Mouse (Mus musculus) hindbrain, embryonic 13.5 days (tissue): Measurements from ENCODE around the gene Itgae. TPM values are rescaled to one million over a fixed set of nuclear protein-coding genes. Genes with fewer than 3 reads are reported as not detected.
A peak's percentile ranks its signal among the peaks of the same experiment; 100 is the strongest.

ENCODE experiments used
- ATAC-seq: fragments of 200-750 bp; cut with Nextera tagmentation; 2 replicates; pipeline ENCODE4 v1.8.0; 2017; ENCODE audit warnings: moderate TSS enrichment; ENCODE audit not compliant: low FRiP score
- H3K27ac ChIP-seq: fragments of 300-500 bp; sonication (generic); 2 replicates; pipeline ENCODE4 v1.5.1; 2015; ENCODE audit warnings: inconsistent platforms, mild to moderate bottlenecking, moderate library complexity
- H3K27me3 ChIP-seq: fragments of 300-500 bp; sonication (generic); 2 replicates; pipeline ENCODE4 v1.6.1; 2015; ENCODE audit warnings: mild to moderate bottlenecking, inconsistent platforms
- H3K36me3 ChIP-seq: fragments of 300-500 bp; sonication (generic); 2 replicates; pipeline ENCODE4 v1.6.1; 2015; ENCODE audit warnings: mild to moderate bottlenecking, inconsistent platforms
- H3K4me1 ChIP-seq: fragments of 300-500 bp; sonication (generic); replicated peaks from 2 replicates; pipeline ENCODE4 v1.6.1; 2015; ENCODE audit warnings: inconsistent platforms
- H3K4me2 ChIP-seq: fragments of 300-500 bp; sonication (generic); 2 replicates; pipeline ENCODE4 v1.6.1; 2015; ENCODE audit warnings: inconsistent platforms, mild to moderate bottlenecking, moderate library complexity
- H3K4me3 ChIP-seq: fragments of 300-500 bp; sonication (generic); 2 replicates; pipeline ENCODE4 v1.5.1; 2015; ENCODE audit warnings: mild to moderate bottlenecking, inconsistent platforms
- H3K9ac ChIP-seq: fragments of 300-500 bp; sonication (generic); 2 replicates; pipeline ENCODE4 v1.6.1; 2015; ENCODE audit warnings: mild to moderate bottlenecking, inconsistent platforms
- H3K9me3 ChIP-seq: fragments of 300-500 bp; sonication (generic); 2 replicates; pipeline ENCODE4 v1.6.1; 2016; ENCODE audit warnings: inconsistent platforms
- WGBS: fragments of 180-500 bp; shearing (Covaris S2); methylation state at CpG from one replicate; pipeline ENCODE4 v1.1.7; 2015; 5-methylcytosine and 5-hydroxymethylcytosine counted together
- polyA plus RNA-seq: library from polyadenylated mRNA; unstranded; fragments of >200 nt; fragmentation: Nextera tagmentation; extraction: Ambion mirVana; gene quantifications from 2 replicates; pipeline ENCODE4 v1.2.1, GENCODE M21; 2015

Itgae gene
- 0.13 and 0.27 TPM in 2 replicates for polyA plus RNA-seq

DNA sequence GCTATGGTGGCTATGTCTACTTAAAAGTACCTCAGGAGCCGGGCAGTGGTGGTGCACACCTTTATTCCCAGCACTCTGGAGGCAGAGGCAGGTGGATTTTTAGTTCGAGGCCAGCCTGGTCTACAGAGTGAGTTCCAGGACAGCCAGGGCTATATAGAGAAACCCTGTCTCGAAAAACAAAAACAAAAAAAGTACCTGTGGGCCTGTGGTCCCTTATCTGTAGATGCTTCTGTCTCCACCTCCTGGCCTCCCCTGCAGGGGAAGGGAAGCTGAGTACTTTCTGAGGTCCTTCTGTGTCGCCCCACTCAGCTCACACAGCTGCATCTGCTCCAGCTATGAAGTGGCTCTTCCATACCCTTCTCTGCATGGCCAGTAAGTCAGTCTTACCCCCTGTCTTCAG is at the start of gene Itgae:
TSS of gene Itgae (plus strand) at position 301 of the 400 bp plus-strand sequence.
- Histone ChIP-seq H3K27ac (no peak within 1 kb of the TSS), H3K4me1 (no peaks in the 10 kb centered on the region), H3K36me3 (peaks cover 13% of the 10 kb centered on the region), H3K9ac (no peak within 1 kb of the TSS), H3K9me3 (no peaks in the 10 kb centered on the region), H3K4me3 (no peak within 1 kb of the TSS), H3K4me2 (no peak within 1 kb of the TSS), H3K27me3 (no peaks in the 10 kb centered on the region)
- ATAC-seq, result no peak
- 86% methylated on average over 4 of the region's 4 CpGs for WGBS

DNA sequence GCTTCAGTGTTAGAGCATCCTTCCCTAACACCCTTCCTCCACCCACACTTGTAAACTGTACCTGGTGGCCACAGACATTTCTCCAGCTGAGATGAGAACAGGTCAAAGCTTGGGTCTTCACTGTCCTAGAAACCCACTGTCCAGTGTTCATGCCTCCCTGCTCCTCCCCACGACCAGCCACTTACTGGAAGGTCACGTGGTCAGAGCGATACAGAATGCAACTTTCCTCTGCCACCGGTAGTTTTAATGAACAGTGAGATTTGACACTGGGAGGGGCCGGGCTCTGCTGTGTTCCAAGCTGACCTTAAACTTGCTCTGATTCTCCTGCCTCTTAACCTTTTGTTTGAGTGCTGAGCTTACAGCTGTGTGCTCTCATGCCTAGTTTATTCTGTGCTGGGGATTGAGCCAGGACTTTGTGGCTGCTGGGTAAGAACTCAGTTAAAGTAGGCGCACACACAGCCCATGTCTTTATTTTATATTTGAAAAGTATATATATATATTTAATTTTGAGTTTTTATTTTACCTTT is 46.1 kb upstream of the Itgae start:
- H3K27ac ChIP-seq, result no peak overlapping the region
- no peaks in the 10 kb centered on the region for H3K9me3 ChIP-seq
- WGBS, result 75% methylated on average over 6 of the region's 6 CpGs
- no peaks in the 10 kb centered on the region for H3K27me3 ChIP-seq
- peaks cover 19% of the 10 kb centered on the region for H3K36me3 ChIP-seq
- H3K4me3 ChIP-seq, result no peak overlapping the region
- no peak overlapping the region for H3K4me2 ChIP-seq
- H3K4me1 ChIP-seq, result peaks cover 12% of the 10 kb centered on the region
- no peak overlapping the region for H3K9ac ChIP-seq
- no peak for ATAC-seq

- 60% methylated on average over 4 of the region's 4 CpGs for WGBS
- Histone ChIP-seq H3K27me3 (no peaks in the 10 kb centered on the region), H3K4me2 (no peak overlapping the region)
Measured at GRCm38 (mm10) chr11:73044789-73045188, 45.6 kb upstream of the Itgae start.

GRCm38 (mm10) chr11:73047542-73047996 is 42.8 kb upstream of the Itgae start, which contains the start of gene Ncbp3:
Ncbp3 (plus strand) TSS chr11:73047783.
- Histone ChIP-seq H3K36me3 (peaks cover 24% of the 10 kb centered on the region), H3K4me3 (peak within 1 kb of the TSS; percentile 94), H3K4me2 (peak within 1 kb of the TSS; percentile 85), H3K9ac (peak within 1 kb of the TSS; percentile 96), H3K4me1 (peaks cover 21% of the 10 kb centered on the region), H3K27ac (peak within 1 kb of the TSS; percentile 94), H3K9me3 (no peaks in the 10 kb centered on the region), H3K27me3 (no peaks in the 10 kb centered on the region)
- ATAC-seq, result peak; percentile 94
- WGBS, result 1% methylated on average over 39 of the region's 39 CpGs

More at GRCm38 (mm10) chr11:73044789-73045188, 45.6 kb upstream of the Itgae start:
- Histone ChIP-seq H3K4me3 (no peak overlapping the region), H3K4me1 (peaks cover 17% of the 10 kb centered on the region), H3K9ac (no peak overlapping the region), H3K36me3 (peaks cover 19% of the 10 kb centered on the region), H3K9me3 (no peaks in the 10 kb centered on the region), H3K27ac (no peak overlapping the region)
- no peak for ATAC-seq

DNA sequence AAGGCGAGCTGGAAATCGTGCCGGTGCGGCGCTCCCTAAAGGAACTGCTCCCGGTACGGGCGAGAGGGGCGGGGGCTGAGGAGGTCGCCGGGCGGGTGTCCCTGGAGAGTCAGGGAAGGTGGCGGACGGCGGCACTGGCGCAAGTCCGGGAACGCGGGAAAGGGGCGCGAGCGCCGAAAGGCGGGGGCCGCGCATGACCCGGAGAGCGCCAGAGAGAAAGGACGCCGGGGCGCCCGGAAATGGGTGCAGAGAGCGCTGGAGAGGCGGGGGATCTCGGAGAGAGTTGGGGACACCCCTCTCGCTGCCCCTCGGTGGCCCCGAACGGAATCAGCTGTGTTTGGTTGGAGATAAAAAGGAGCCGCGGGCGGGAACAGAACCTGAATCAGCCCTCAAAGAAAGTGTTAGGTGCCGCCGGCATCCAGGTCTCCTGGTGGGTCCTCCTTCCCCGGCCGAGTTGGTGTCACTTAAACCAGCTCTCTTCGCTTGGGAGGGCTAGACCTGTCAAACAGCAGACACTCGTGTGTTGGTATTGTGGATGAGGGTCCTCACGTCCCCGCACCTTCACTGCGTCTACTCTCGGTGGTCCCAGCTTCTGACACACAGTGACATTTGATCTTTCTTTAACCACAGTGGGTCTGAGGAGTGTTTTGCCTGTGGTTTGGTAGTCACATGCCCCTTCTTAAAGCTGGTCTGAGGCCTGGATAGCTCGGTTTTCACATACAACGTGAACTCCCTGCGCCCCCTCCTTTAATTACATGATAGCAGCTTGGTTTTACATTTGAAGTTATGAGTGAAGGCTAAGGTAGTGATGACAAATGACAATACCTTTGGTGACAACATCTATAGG is 42.1 kb upstream of the Itgae start:
- peak overlapping the region; percentile 96 for H3K9ac ChIP-seq
- H3K4me3 ChIP-seq, result peak overlapping the region; percentile 94
- peak; percentile 74 for ATAC-seq
- no peaks in the 10 kb centered on the region for H3K27me3 ChIP-seq
- H3K4me2 ChIP-seq, result peak overlapping the region; percentile 85
- H3K27ac ChIP-seq, result peak overlapping the region; percentile 94
- H3K9me3 ChIP-seq, result no peaks in the 10 kb centered on the region
- peaks cover 21% of the 10 kb centered on the region for H3K4me1 ChIP-seq
- peaks cover 25% of the 10 kb centered on the region for H3K36me3 ChIP-seq
- 2% methylated on average over 48 of the region's 55 CpGs for WGBS

- H3K4me1 ChIP-seq, result peaks cover 21% of the 10 kb centered on the region
- peak overlapping the region; percentile 96 for H3K9ac ChIP-seq
- H3K27ac ChIP-seq, result peak overlapping the region; percentile 71
- no peaks in the 10 kb centered on the region for H3K27me3 ChIP-seq
- no peaks in the 10 kb centered on the region for H3K9me3 ChIP-seq
- WGBS, result 4% methylated on average over 4 of the region's 4 CpGs
- H3K4me3 ChIP-seq, result peak overlapping the region; percentile 94
- ATAC-seq, result no peak
- peak overlapping the region; percentile 85 for H3K4me2 ChIP-seq
- H3K36me3 ChIP-seq, result peaks cover 36% of the 10 kb centered on the region
Measured at GRCm38 (mm10) chr11:73049335-73049734, 41.0 kb upstream of the Itgae start.

GRCm38 (mm10) chr11:73052795-73053194 is 37.6 kb upstream of the Itgae start:
- no peaks in the 10 kb centered on the region for H3K9me3 ChIP-seq
- no peak overlapping the region for H3K4me3 ChIP-seq
- 91% methylated on average over 1 of the region's 1 CpGs for WGBS
- H3K36me3 ChIP-seq, result peaks cover 68% of the 10 kb centered on the region
- no peak overlapping the region for H3K9ac ChIP-seq
- H3K27ac ChIP-seq, result no peak overlapping the region
- no peaks in the 10 kb centered on the region for H3K27me3 ChIP-seq
- no peak overlapping the region for H3K4me2 ChIP-seq
- no peak for ATAC-seq
- H3K4me1 ChIP-seq, result peaks cover 18% of the 10 kb centered on the region

- H3K27me3 ChIP-seq, result no peaks in the 10 kb centered on the region
- WGBS, result 93% methylated on average over 5 of the region's 5 CpGs
Measured at GRCm38 (mm10) chr11:73057701-73058100, 32.7 kb upstream of the Itgae start.

GRCm38 (mm10) chr11:73059630-73060029 is 30.8 kb upstream of the Itgae start:
- H3K36me3 ChIP-seq, result peaks cover 61% of the 10 kb centered on the region
- 95% methylated on average over 3 of the region's 3 CpGs for WGBS

More at GRCm38 (mm10) chr11:73057701-73058100, 32.7 kb upstream of the Itgae start:
- ATAC-seq, result no peak
- Histone ChIP-seq H3K4me2 (no peak overlapping the region), H3K9me3 (no peaks in the 10 kb centered on the region), H3K4me3 (no peak overlapping the region), H3K36me3 (peaks cover 73% of the 10 kb centered on the region), H3K27ac (no peak overlapping the region), H3K4me1 (no peaks in the 10 kb centered on the region), H3K9ac (no peak overlapping the region)

DNA sequence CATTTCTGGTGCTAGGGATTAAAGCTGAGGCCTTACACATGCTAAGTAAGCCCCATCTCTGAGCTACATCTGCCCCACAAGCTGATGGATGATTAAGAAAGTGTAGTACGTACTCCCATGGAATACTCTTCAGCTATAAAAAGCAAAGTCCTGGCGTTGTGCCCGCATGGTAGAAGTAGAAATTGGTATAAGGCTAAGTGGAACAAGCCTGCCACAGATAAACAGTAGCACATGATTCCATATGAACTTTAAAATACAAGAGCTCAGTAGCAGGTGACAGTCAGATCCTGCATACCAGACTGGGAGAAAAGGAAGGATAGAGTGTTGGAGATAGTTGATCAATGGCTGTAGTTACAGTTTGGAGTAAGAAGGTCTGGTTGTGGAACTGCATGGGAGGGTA is 29.0 kb upstream of the Itgae start:
- no peaks in the 10 kb centered on the region for H3K27me3 ChIP-seq
- WGBS, result 98% methylated on average over 3 of the region's 3 CpGs
- no peak overlapping the region for H3K4me3 ChIP-seq
- no peak overlapping the region for H3K27ac ChIP-seq
- H3K4me1 ChIP-seq, result no peaks in the 10 kb centered on the region
- no peak overlapping the region for H3K4me2 ChIP-seq
- no peak for ATAC-seq
- peaks cover 53% of the 10 kb centered on the region for H3K36me3 ChIP-seq
- no peak overlapping the region for H3K9ac ChIP-seq
- no peaks in the 10 kb centered on the region for H3K9me3 ChIP-seq

More at GRCm38 (mm10) chr11:73059630-73060029, 30.8 kb upstream of the Itgae start:
- H3K9ac ChIP-seq, result no peak overlapping the region
- no peaks in the 10 kb centered on the region for H3K4me1 ChIP-seq
- H3K9me3 ChIP-seq, result no peaks in the 10 kb centered on the region
- no peak overlapping the region for H3K27ac ChIP-seq
- no peaks in the 10 kb centered on the region for H3K27me3 ChIP-seq
- H3K4me3 ChIP-seq, result no peak overlapping the region
- no peak for ATAC-seq
- H3K4me2 ChIP-seq, result no peak overlapping the region

GRCm38 (mm10) chr11:73071839-73072238 is 18.5 kb upstream of the Itgae start:
- peaks cover 90% of the 10 kb centered on the region for H3K36me3 ChIP-seq
- H3K4me3 ChIP-seq, result no peak overlapping the region
- no peaks in the 10 kb centered on the region for H3K4me1 ChIP-seq
- no peak for ATAC-seq
- H3K4me2 ChIP-seq, result no peak overlapping the region
- WGBS, result 86% methylated on average over 3 of the region's 3 CpGs
- H3K27ac ChIP-seq, result no peak overlapping the region
- H3K9me3 ChIP-seq, result no peaks in the 10 kb centered on the region
- H3K9ac ChIP-seq, result no peak overlapping the region
- no peaks in the 10 kb centered on the region for H3K27me3 ChIP-seq

- no peak for ATAC-seq
- no peaks in the 10 kb centered on the region for H3K27me3 ChIP-seq
- H3K4me3 ChIP-seq, result no peak overlapping the region
- 86% methylated on average over 4 of the region's 4 CpGs for WGBS
- no peaks in the 10 kb centered on the region for H3K4me1 ChIP-seq
- H3K9me3 ChIP-seq, result no peaks in the 10 kb centered on the region
- H3K27ac ChIP-seq, result no peak overlapping the region
- peaks cover 88% of the 10 kb centered on the region for H3K36me3 ChIP-seq
- no peak overlapping the region for H3K9ac ChIP-seq
- H3K4me2 ChIP-seq, result no peak overlapping the region
Measured at GRCm38 (mm10) chr11:73076295-73076694, 14.1 kb upstream of the Itgae start.
